Mouse (Mus musculus) kidney, adult 2 months (tissue): ENCODE measurements around the gene Sh3gl2. TPM values are rescaled to one million over a fixed set of nuclear protein-coding genes. Genes with fewer than 3 reads are reported as not detected.

Source experiments
- DNase-seq: peaks from one replicate; pipeline ENCODE4 v3.0.0; 2021
- H3K27ac ChIP-seq: fragments of 200-500 bp; 2 replicates; pipeline ENCODE4 v1.5.1; 2012; ENCODE audit warnings: low read depth, low read length, control low read depth, inconsistent platforms; ENCODE audit not compliant: insufficient read depth
- H3K27me3 ChIP-seq: fragments of 200-500 bp; replicated peaks from 2 replicates; pipeline ENCODE4 v1.6.1; 2012; ENCODE audit warnings: mild to moderate bottlenecking, moderate library complexity, low read length, inconsistent platforms; ENCODE audit not compliant: control insufficient read depth, insufficient read depth
- H3K36me3 ChIP-seq: fragments of 200-500 bp; 2 replicates; pipeline ENCODE4 v1.6.1; 2012; ENCODE audit warnings: mild to moderate bottlenecking, moderate library complexity, low read length, inconsistent platforms; ENCODE audit not compliant: control insufficient read depth, insufficient read depth
- H3K4me1 ChIP-seq: fragments of 200-500 bp; 2 replicates; pipeline ENCODE4 v1.6.1; 2011; ENCODE audit warnings: low read length; ENCODE audit not compliant: control insufficient read depth, insufficient read depth
- H3K4me3 ChIP-seq: fragments of 200-500 bp; 2 replicates; pipeline ENCODE4 v1.5.1; 2011; ENCODE audit warnings: mild to moderate bottlenecking, low read depth, low read length, control low read depth; ENCODE audit not compliant: insufficient read depth
- CTCF ChIP-seq: fragments of 200-500 bp; conservative IDR thresholded peaks from 2 replicates; pipeline ENCODE4 v1.5.1; 2011; ENCODE audit warnings: low read depth, mild to moderate bottlenecking, control low read depth, low read length, moderate library complexity, mixed read lengths; ENCODE audit not compliant: insufficient read depth, insufficient read length
- POLR2A ChIP-seq: fragments of 200-500 bp; IDR thresholded peaks from one replicate; pipeline ENCODE4 v1.6.1; 2011; ENCODE audit warnings: low read depth, low read length, control low read depth
- WGBS: fragments of 180-500 bp; shearing (Covaris S2); methylation state at CpG from one replicate; pipeline ENCODE4 v1.1.7; 2018; 5-methylcytosine and 5-hydroxymethylcytosine counted together
- polyA plus RNA-seq: library from polyadenylated mRNA; depleted of rRNA; stranded (reverse); fragments of >200 nt; gene quantifications from 2 replicates; pipeline ENCODE4 v1.2.3, GENCODE M21; 2012

The Sh3gl2 gene
- polyA plus RNA-seq, 1 experiment, result 13.0 TPM

DNA sequence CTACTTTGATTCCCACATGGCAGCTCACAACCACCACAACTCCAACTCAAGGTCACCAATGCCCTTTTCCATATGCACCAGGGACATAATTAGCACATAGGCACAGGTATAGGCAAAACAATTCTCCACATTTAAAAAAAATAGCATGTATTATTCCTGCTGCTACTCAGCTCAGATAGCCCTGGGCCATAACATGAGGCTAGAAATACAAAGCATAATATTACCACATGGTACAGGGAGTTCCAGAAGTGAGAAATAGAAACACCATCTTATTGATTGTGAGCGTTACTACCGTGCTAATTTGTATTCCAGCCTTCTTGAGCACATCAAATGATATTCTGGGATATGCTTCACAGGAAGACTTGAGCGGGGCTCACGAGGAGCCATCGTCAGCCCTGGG, 464.3 kb downstream of the Sh3gl2 start:
- no peak for DNase-seq
- Histone ChIP-seq H3K27me3 (no peaks in the 10 kb centered on the region), H3K27ac (no peak overlapping the region), H3K4me1 (no peaks in the 10 kb centered on the region), H3K36me3 (no peaks in the 10 kb centered on the region), H3K4me3 (no peak overlapping the region)
- no peak for TF ChIP-seq POLR2A
- 85% methylated on average over 5 of the region's 5 CpGs for WGBS

DNA sequence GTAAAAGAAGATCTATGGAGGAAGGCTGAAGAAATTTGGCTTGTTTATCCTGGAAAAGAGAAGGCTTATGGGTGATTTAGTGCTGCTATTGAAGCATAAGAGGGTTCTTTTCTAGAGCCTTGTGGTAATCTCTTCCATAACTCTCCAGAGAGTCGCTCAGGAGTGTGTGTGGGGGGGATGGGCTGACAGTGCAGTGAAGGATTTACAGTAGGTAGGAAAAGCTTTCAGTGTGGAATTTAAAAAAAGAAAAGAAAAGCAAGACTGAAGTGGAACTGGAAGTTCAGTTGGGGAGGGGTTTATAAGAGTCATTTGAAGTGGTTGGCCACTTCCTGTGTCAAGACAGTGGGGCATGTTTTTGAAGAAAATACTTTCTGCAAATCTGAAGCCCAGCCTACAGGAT, 464.8 kb downstream of the Sh3gl2 start:
- Histone ChIP-seq H3K4me1 (no peaks in the 10 kb centered on the region), H3K4me3 (no peak overlapping the region), H3K27me3 (no peaks in the 10 kb centered on the region), H3K27ac (no peak overlapping the region), H3K36me3 (no peaks in the 10 kb centered on the region)
- WGBS, result 30% methylated on average over 1 of the region's 1 CpGs
- TF ChIP-seq CTCF, result no peak
- TF ChIP-seq POLR2A, result no peak
- no peak for DNase-seq

DNA sequence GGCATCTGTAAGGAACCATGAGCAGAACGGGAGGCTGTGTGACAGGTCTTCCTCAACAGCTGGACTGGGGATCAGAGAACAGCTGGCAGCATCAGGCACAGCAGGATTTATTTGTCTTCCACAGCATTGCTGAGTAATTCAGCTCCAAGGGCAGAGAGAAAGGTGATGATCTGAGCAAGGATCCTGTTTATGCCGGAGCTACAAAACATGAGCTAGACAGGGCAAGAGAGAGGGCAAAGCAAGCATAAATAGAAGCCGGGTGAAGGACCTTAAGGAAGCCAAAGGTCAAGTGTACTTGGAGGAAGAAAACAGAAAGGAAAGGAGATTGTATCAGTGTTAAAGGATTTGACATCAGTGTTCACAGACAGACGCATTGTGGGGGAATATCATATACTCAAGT, 467.4 kb downstream of the Sh3gl2 start:
- peak; percentile 43 for DNase-seq
- Histone ChIP-seq H3K27me3 (no peaks in the 10 kb centered on the region; the same call in 1 of the 2 replicates), H3K4me1 (no peaks in the 10 kb centered on the region), H3K27ac (no peak overlapping the region), H3K36me3 (no peaks in the 10 kb centered on the region), H3K4me3 (no peak overlapping the region)
- 15% methylated on average over 4 of the region's 4 CpGs for WGBS
- no peak for TF ChIP-seq POLR2A
- TF ChIP-seq CTCF, result no peak

DNA sequence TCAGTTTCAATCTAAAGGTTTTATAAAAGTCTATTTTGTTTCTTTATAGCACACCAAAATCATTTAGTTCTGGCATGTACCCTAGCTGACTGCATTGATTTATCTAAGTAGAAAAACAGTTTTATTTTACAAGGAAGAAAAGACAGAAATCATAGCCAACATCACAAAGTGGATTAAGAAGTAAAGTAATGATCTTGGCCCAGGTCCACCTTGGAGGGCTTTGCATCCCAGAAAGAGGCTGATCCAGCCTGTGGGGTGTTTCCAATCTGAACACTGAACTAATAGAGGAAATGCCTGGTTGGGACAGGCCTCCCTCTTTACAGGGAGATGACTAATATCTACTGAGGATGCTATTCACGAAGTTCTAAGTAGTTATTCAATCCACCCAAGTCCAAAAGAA, 472.7 kb downstream of the Sh3gl2 start:
- TF ChIP-seq POLR2A (no peak), CTCF (no peak)
- no peaks in the 10 kb centered on the region for H3K4me1 ChIP-seq
- DNase-seq, result no peak
- no peaks in the 10 kb centered on the region for H3K36me3 ChIP-seq
- no peak overlapping the region for H3K4me3 ChIP-seq
- no peak overlapping the region for H3K27ac ChIP-seq
- WGBS, result 49% methylated on average over 1 of the region's 1 CpGs
- no peaks in the 10 kb centered on the region; the same call in 1 of the 2 replicates for H3K27me3 ChIP-seq

DNA sequence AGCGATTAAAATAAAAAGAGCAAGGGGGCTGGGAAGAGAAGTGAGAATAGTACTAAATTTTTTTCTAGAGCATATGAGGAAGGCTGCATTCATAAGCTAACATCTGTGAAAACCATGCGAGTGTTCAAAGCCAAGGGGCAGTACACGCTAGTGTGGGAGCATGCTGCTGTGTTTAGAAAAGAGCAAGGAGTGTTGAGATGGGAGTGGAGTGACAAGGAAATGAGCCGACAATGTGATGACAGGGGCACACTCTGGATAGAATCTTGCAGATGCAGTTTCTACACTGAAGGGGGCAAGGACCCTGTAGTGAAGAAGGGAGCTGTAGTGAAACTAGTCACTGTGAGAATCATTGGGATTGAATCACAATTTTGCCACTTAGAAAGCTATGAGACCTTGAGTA, 481.2 kb downstream of the Sh3gl2 start:
- 83% methylated on average over 4 of the region's 4 CpGs for WGBS
- no peaks in the 10 kb centered on the region for H3K36me3 ChIP-seq
- H3K4me1 ChIP-seq, result no peaks in the 10 kb centered on the region
- TF ChIP-seq CTCF, result no peak
- no peak for TF ChIP-seq POLR2A
- H3K4me3 ChIP-seq, result no peak overlapping the region
- DNase-seq, result no peak
- no peak overlapping the region for H3K27ac ChIP-seq
- H3K27me3 ChIP-seq, result no peaks in the 10 kb centered on the region
